Mouse (Mus musculus) small intestine, adult 2 months (tissue): ENCODE measurements at regions not wholly inside any gene's neighbourhood (a gene's known extent, or its start where the extent isn't known, plus 50 kb on each side); places are given as distances from the start of the nearest gene placed in this dataset.

ENCODE experiments used
- H3K27ac ChIP-seq: fragments of 200-500 bp; 2 replicates; pipeline ENCODE4 v1.5.1; 2012; ENCODE audit warnings: low read depth, low read length, control low read depth, inconsistent platforms; ENCODE audit not compliant: insufficient read depth
- H3K27me3 ChIP-seq: fragments of 200-500 bp; 2 replicates; pipeline ENCODE4 v1.6.1; 2012; ENCODE audit warnings: mild to moderate bottlenecking, moderate library complexity, low read length, inconsistent platforms; ENCODE audit not compliant: control insufficient read depth, insufficient read depth
- H3K36me3 ChIP-seq: fragments of 200-500 bp; 2 replicates; pipeline ENCODE4 v1.6.1; 2012; ENCODE audit warnings: mild to moderate bottlenecking, low read length, control low read depth, inconsistent platforms; ENCODE audit not compliant: control insufficient read depth, insufficient read depth
- H3K4me1 ChIP-seq: fragments of 200-500 bp; 2 replicates; pipeline ENCODE4 v1.6.1; 2012; ENCODE audit warnings: low read length, inconsistent platforms, mixed read lengths; ENCODE audit not compliant: control insufficient read depth, insufficient read depth, insufficient read length
- H3K4me3 ChIP-seq: fragments of 200-500 bp; 2 replicates; pipeline ENCODE4 v1.5.1; 2012; ENCODE audit warnings: low read depth, mild to moderate bottlenecking, control low read depth, inconsistent platforms, low read length, moderate library complexity
- CTCF ChIP-seq: fragments of 200-500 bp; IDR thresholded peaks from 2 replicates; pipeline ENCODE4 v1.5.1; 2012; ENCODE audit warnings: low read depth, mild to moderate bottlenecking, control low read depth, inconsistent platforms, low read length, moderate library complexity, mixed read lengths; ENCODE audit not compliant: insufficient replicate concordance, insufficient read length; ENCODE audit errors: extremely low read depth
- POLR2A ChIP-seq: fragments of 200-500 bp; IDR thresholded peaks from 2 replicates; pipeline ENCODE4 v1.6.1; 2012; ENCODE audit warnings: low read depth, mild to moderate bottlenecking, control low read depth, inconsistent platforms, low read length, moderate library complexity
- WGBS: fragments of 180-500 bp; shearing (Covaris S2); methylation state at CpG from one replicate; pipeline ENCODE4 v1.1.7; 2018; 5-methylcytosine and 5-hydroxymethylcytosine counted together

GRCm38 (mm10) chr5:64463570-64463969, 307.5 kb downstream of the Tbc1d1 start:
- WGBS = 79% methylated on average over 5 of the region's 5 CpGs
- Histone ChIP-seq H3K4me1 (peaks cover 21% of the 10 kb centered on the region), H3K4me3 (no peak overlapping the region), H3K36me3 (no peaks in the 10 kb centered on the region), H3K27me3 (no peaks in the 10 kb centered on the region), H3K27ac (no peak overlapping the region)
- no peak for TF ChIP-seq POLR2A
- no peak for TF ChIP-seq CTCF

GRCm38 (mm10) chr5:64466320-64466719, 310.2 kb downstream of the Tbc1d1 start:
- Histone ChIP-seq H3K27me3 (no peaks in the 10 kb centered on the region), H3K36me3 (no peaks in the 10 kb centered on the region), H3K4me1 (peaks cover 21% of the 10 kb centered on the region), H3K27ac (0 out of 2 replicates have a peak overlapping the region, but pooled peaks have one; percentile 6), H3K4me3 (no peak overlapping the region)
- 62% methylated on average over 3 of the region's 3 CpGs for WGBS
- TF ChIP-seq CTCF (no peak), POLR2A (no peak)

- Histone ChIP-seq H3K36me3 (no peaks in the 10 kb centered on the region), H3K4me3 (no peak overlapping the region), H3K27ac (no peak overlapping the region), H3K4me1 (peaks cover 15% of the 10 kb centered on the region), H3K27me3 (no peaks in the 10 kb centered on the region)
- 91% methylated on average over 3 of the region's 3 CpGs for WGBS
- TF ChIP-seq CTCF = no peak
- no peak for TF ChIP-seq POLR2A
These were observed 311.8 kb downstream of the Tbc1d1 start for GRCm38 (mm10) chr5:64467856-64468255.

GRCm38 (mm10) chr5:64468307-64468706, 312.2 kb downstream of the Tbc1d1 start:
- Histone ChIP-seq H3K4me3 (no peak overlapping the region), H3K27ac (no peak overlapping the region), H3K4me1 (peaks cover 15% of the 10 kb centered on the region), H3K36me3 (no peaks in the 10 kb centered on the region), H3K27me3 (no peaks in the 10 kb centered on the region)
- no peak for TF ChIP-seq CTCF
- TF ChIP-seq POLR2A = no peak
- 29% methylated on average over 7 of the region's 7 CpGs for WGBS

GRCm38 (mm10) chr5:64472008-64472407, 315.9 kb downstream of the Tbc1d1 start:
- TF ChIP-seq CTCF = no peak
- no peak for TF ChIP-seq POLR2A
- H3K27me3 ChIP-seq = no peaks in the 10 kb centered on the region
- peaks cover 4% of the 10 kb centered on the region for H3K4me1 ChIP-seq
- 77% methylated on average over 3 of the region's 3 CpGs for WGBS
- no peaks in the 10 kb centered on the region for H3K36me3 ChIP-seq
- H3K27ac ChIP-seq = no peak overlapping the region
- H3K4me3 ChIP-seq = no peak overlapping the region

- Histone ChIP-seq H3K4me1 (peaks cover 4% of the 10 kb centered on the region), H3K27ac (no peak overlapping the region), H3K36me3 (no peaks in the 10 kb centered on the region), H3K27me3 (no peaks in the 10 kb centered on the region), H3K4me3 (no peak overlapping the region)
- no peak for TF ChIP-seq POLR2A
- TF ChIP-seq CTCF = no peak
- WGBS = 83% methylated on average over 10 of the region's 10 CpGs
These were observed 316.3 kb downstream of the Tbc1d1 start for GRCm38 (mm10) chr5:64472415-64472814.

- Histone ChIP-seq H3K27me3 (no peaks in the 10 kb centered on the region), H3K4me3 (no peak overlapping the region), H3K27ac (no peak overlapping the region), H3K36me3 (no peaks in the 10 kb centered on the region), H3K4me1 (no peaks in the 10 kb centered on the region; the same call in 1 of the 2 replicates)
- WGBS = 96% methylated on average over 1 of the region's 1 CpGs
- TF ChIP-seq POLR2A (no peak), CTCF (no peak)
These were observed 318.8 kb downstream of the Tbc1d1 start for GRCm38 (mm10) chr5:64474868-64475267.
